Mouse (Mus musculus) heart, postnatal 0 days (tissue): ENCODE data around the gene Rnf144b. TPM values are rescaled to one million over a fixed set of nuclear protein-coding genes. Genes with fewer than 3 reads are reported as not detected.

ENCODE experiments used
- ATAC-seq: fragments of 200-750 bp; cut with Nextera tagmentation; 2 replicates; pipeline ENCODE4 v1.8.0; 2017; ENCODE audit warnings: low read depth, moderate number of reproducible peaks, moderate library complexity; ENCODE audit not compliant: insufficient read depth
- DNase-seq: peaks from one replicate; pipeline ENCODE4 v3.0.0-alpha.2; 2016; ENCODE audit warnings: low spot score
- H3K27ac ChIP-seq: fragments of 300-500 bp; sonication (generic); 2 replicates; pipeline ENCODE4 v1.5.1; 2014; ENCODE audit warnings: low read depth, mild to moderate bottlenecking
- H3K27me3 ChIP-seq: fragments of 300-500 bp; sonication (generic); 2 replicates; pipeline ENCODE4 v1.6.1; 2014; ENCODE audit warnings: low read length, mixed read lengths; ENCODE audit not compliant: control insufficient read depth, insufficient read depth
- H3K36me3 ChIP-seq: fragments of 300-500 bp; sonication (generic); replicated peaks from 2 replicates; pipeline ENCODE4 v1.6.1; 2014; ENCODE audit warnings: low read length, mixed read lengths; ENCODE audit not compliant: control insufficient read depth, insufficient read depth
- H3K4me1 ChIP-seq: fragments of 300-500 bp; sonication (generic); 2 replicates; pipeline ENCODE4 v1.6.1; 2014; ENCODE audit warnings: antibody characterized with exemption; ENCODE audit not compliant: control insufficient read depth, insufficient read depth
- H3K4me2 ChIP-seq: fragments of 300-500 bp; sonication (generic); 2 replicates; pipeline ENCODE4 v1.6.1; 2014; ENCODE audit warnings: low read depth, mild to moderate bottlenecking, low read length, moderate library complexity
- H3K4me3 ChIP-seq: fragments of 300-500 bp; sonication (generic); 2 replicates; pipeline ENCODE4 v1.5.1; 2014; ENCODE audit warnings: low read depth, low read length
- H3K9ac ChIP-seq: fragments of 300-500 bp; sonication (generic); replicated peaks from 2 replicates; pipeline ENCODE4 v1.6.1; 2014; ENCODE audit warnings: low read depth, low read length, mixed read lengths
- H3K9me3 ChIP-seq: fragments of 300-500 bp; sonication (generic); replicated peaks from 2 replicates; pipeline ENCODE4 v1.6.1; 2016; ENCODE audit warnings: low read length; ENCODE audit not compliant: control insufficient read depth
- CTCF ChIP-seq: IDR thresholded peaks from 2 replicates; pipeline ENCODE4 v1.5.1; 2016; ENCODE audit warnings: antibody characterized with exemption, control low read depth, low read depth
- EP300 ChIP-seq: IDR thresholded peaks from 2 replicates; pipeline ENCODE4 v1.6.1; 2016; ENCODE audit warnings: antibody characterized with exemption, low read depth
- WGBS: fragments of 180-500 bp; shearing (Covaris S2); extraction: QIAGEN DNeasy Blood & Tissue Kit; methylation state at CpG from one replicate; pipeline ENCODE4 v1.1.7; 2014; 5-methylcytosine and 5-hydroxymethylcytosine counted together
- polyA plus RNA-seq: library from polyadenylated mRNA; unstranded; fragments of >200 nt; fragmentation: Nextera tagmentation; extraction: Ambion mirVana; gene quantifications from 2 replicates; pipeline ENCODE4 v1.2.1, GENCODE M21; 2015
- total RNA-seq: library from RNA; depleted of rRNA; stranded (reverse); fragments of >200 nt; gene quantifications from 2 replicates; pipeline ENCODE4 v1.2.3, GENCODE M21; 2014; ENCODE audit warnings: low replicate concordance

The Rnf144b gene
- total and polyA plus RNA-seq, 2 experiments from 2014 or later, result 2.1 to 6.3 TPM

DNA sequence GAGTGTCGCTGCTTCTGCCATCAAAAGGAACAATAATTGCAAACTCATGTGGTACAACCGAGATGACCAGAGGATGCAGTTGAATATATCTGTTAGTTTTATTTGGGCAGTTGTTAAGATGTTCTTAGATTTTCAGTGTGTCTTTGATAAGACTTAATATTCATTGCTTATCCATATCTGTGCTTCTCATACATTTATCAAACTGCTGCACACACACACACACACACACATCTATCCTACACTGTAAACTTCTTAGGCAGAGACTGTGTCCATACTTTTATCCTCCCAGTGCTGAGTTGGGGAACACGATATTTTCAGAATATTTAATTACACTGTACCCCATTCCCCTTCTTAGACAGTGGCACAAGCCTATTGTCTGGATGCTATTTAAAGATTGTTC is 11.3 kb upstream of the Rnf144b start:
- DNase-seq (no peak), ATAC-seq (no peak)
- Histone ChIP-seq H3K36me3 (no peaks in the 10 kb centered on the region), H3K9ac (no peak overlapping the region), H3K4me2 (no peak overlapping the region), H3K27me3 (no peaks in the 10 kb centered on the region), H3K4me3 (no peak overlapping the region), H3K4me1 (0 out of 2 replicates have a peak, but pooled peaks cover 22% of the 10 kb centered on the region), H3K27ac (no peak overlapping the region), H3K9me3 (no peaks in the 10 kb centered on the region)
- WGBS, result 56% methylated on average over 3 of the region's 3 CpGs
- TF ChIP-seq CTCF (no peak), EP300 (no peak)

DNA sequence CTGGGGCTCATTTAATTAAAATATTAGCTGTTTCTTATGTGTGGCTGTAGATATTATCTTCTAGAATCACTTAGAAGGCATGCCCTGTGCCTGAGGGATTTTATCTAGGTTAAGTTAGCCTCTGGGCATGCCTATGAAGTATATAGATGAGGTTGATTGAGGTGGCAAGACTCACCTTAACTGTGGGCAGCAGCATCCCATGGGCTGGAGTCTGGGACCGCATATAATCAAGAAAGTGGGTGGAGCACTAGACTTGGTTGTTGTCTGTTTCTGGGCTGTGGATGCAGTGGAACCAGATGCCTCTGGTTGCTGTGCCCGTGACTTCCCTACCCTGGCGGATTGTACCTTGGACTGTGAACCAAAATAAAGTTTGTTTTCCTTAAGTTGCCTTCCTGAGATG is 10.4 kb upstream of the Rnf144b start:
- ATAC-seq (no peak), DNase-seq (no peak)
- H3K27ac ChIP-seq, result no peak overlapping the region
- 0 out of 2 replicates have a peak, but pooled peaks cover 22% of the 10 kb centered on the region for H3K4me1 ChIP-seq
- H3K9me3 ChIP-seq, result no peaks in the 10 kb centered on the region
- H3K4me2 ChIP-seq, result no peak overlapping the region
- no peak overlapping the region for H3K4me3 ChIP-seq
- TF ChIP-seq CTCF (no peak), EP300 (no peak)
- no peaks in the 10 kb centered on the region for H3K36me3 ChIP-seq
- no peaks in the 10 kb centered on the region for H3K27me3 ChIP-seq
- 86% methylated on average over 3 of the region's 3 CpGs for WGBS
- H3K9ac ChIP-seq, result no peak overlapping the region

DNA sequence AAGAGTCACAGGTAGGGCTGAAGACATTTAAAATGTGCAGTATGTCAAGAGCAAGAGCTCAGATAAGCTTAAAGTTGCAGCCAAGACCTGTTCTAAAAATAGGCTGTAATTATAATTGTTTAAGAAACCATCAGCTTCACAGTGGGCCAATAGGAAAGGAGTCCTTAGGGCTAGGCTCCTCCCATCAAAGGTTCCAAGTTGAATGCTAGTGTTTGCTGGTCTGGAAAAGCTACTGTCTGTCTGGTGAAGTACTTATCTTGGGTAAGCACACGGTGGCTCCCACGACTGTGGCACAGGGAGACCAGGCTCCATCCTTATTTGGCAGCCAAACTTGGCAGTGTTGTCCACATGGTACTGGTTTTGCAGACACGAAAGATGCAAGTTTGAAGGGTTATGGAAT is 9.5 kb upstream of the Rnf144b start:
- ATAC-seq (peak; percentile 27; the same call in 1 of the 2 replicates), DNase-seq (peak; percentile 22)
- no peak overlapping the region for H3K9ac ChIP-seq
- H3K9me3 ChIP-seq, result no peaks in the 10 kb centered on the region
- no peaks in the 10 kb centered on the region for H3K36me3 ChIP-seq
- no peak overlapping the region for H3K4me2 ChIP-seq
- no peaks in the 10 kb centered on the region for H3K27me3 ChIP-seq
- WGBS, result 9% methylated on average over 3 of the region's 3 CpGs
- H3K4me3 ChIP-seq, result no peak overlapping the region
- peak overlapping the region; percentile 10; the same call in 1 of the 2 replicates for H3K27ac ChIP-seq
- no peak for TF ChIP-seq CTCF
- TF ChIP-seq EP300, result no peak
- 0 out of 2 replicates have a peak, but pooled peaks cover 22% of the 10 kb centered on the region for H3K4me1 ChIP-seq

DNA sequence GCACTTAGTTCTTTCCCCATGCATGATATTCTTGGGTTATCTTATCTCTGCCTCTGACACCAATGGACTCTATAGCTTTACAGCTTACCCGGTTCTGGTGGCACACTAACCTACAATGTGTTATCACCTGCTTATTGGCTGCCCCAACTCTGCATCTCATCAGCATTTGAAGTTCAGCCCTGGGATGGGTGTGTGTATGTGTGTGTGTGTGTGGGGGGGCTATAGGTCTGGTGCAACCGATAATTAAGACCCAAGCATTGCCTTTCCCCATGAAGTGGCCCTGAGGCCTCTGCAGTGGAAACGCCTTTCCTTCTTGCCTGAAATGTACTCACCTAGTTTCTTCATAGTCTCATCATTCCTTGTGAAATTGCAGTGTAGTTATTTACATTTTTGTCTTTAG is 6.5 kb upstream of the Rnf144b start:
- H3K27ac ChIP-seq, result no peak overlapping the region
- no peak for TF ChIP-seq EP300
- TF ChIP-seq CTCF, result no peak
- H3K4me3 ChIP-seq, result no peak overlapping the region
- no peak overlapping the region for H3K4me2 ChIP-seq
- no peaks in the 10 kb centered on the region for H3K9me3 ChIP-seq
- ATAC-seq (no peak), DNase-seq (no peak)
- 59% methylated on average over 3 of the region's 3 CpGs for WGBS
- no peak overlapping the region for H3K9ac ChIP-seq
- H3K27me3 ChIP-seq, result no peaks in the 10 kb centered on the region
- peaks cover 18% of the 10 kb centered on the region; the same call in 1 of the 2 replicates for H3K4me1 ChIP-seq
- H3K36me3 ChIP-seq, result no peaks in the 10 kb centered on the region

DNA sequence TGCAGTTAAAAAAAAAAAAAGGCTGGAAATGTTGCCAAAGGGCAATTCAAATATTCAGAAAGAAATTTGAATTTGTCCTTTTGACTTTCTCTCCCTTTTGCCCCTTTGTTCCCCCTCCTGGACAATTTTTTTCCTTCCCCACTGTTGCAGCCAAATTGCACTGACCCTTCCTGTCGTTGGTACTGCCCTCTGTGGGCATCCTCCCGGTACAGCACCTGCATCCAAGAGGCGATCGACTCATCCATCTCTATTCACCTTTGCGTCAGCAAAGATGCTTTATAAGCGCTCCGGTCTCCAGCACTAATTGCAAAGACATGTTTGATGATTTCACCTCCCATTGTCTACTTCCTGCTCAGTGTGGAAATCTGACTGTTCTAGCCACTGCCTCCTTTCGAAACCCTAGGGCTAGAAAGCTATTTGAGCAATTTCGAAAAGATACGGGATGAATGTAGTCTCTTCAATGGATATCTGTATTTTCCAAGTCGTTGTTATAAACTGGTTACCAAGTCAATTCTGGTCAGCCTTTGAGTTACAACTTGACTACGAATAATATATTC is 1.0 kb upstream of the Rnf144b start:
- no peak overlapping the region for H3K9ac ChIP-seq
- DNase-seq, result no peak
- WGBS, result 36% methylated on average over 12 of the region's 12 CpGs
- no peaks in the 10 kb centered on the region for H3K36me3 ChIP-seq
- H3K4me2 ChIP-seq, result peak overlapping the region; percentile 92
- H3K4me3 ChIP-seq, result no peak overlapping the region
- H3K27ac ChIP-seq, result no peak overlapping the region
- peaks cover 18% of the 10 kb centered on the region for H3K4me1 ChIP-seq
- H3K9me3 ChIP-seq, result no peaks in the 10 kb centered on the region
- TF ChIP-seq EP300 (no peak), CTCF (peak; percentile 41)
- ATAC-seq, result no peak
- peaks cover 7% of the 10 kb centered on the region; the same call in 1 of the 2 replicates for H3K27me3 ChIP-seq

DNA sequence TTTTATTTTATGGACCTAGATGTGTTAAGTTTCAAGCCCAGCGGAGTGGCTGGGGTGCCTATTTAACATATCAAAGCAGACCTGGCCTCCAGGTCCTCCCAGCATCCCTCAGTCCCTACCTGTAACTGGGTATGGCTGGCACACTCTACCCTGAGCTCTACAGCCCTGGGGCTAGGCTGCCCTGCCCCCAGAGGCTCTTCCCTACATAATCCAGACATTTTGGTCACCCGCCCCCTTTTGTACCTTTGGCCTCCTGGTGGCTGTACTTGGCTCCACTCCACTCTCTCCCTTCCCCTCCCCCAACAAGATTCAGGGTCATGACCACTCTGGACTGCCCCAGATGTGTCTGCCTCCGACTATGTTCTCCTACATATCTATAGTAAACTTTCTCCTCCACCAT is 2.0 kb downstream of the Rnf144b start:
- TF ChIP-seq EP300, result no peak
- TF ChIP-seq CTCF, result 0 out of 2 replicates have a peak, but pooled peaks have one; percentile 12
- H3K9ac ChIP-seq, result no peak overlapping the region
- DNase-seq, result no peak
- H3K27me3 ChIP-seq, result peaks cover 7% of the 10 kb centered on the region; the same call in 1 of the 2 replicates
- peak; percentile 24; the same call in 1 of the 2 replicates for ATAC-seq
- no peaks in the 10 kb centered on the region for H3K9me3 ChIP-seq
- no peak overlapping the region for H3K4me3 ChIP-seq
- WGBS, result 43% methylated on average over 3 of the region's 3 CpGs
- no peaks in the 10 kb centered on the region for H3K36me3 ChIP-seq
- H3K27ac ChIP-seq, result no peak overlapping the region
- H3K4me2 ChIP-seq, result no peak overlapping the region
- H3K4me1 ChIP-seq, result peaks cover 21% of the 10 kb centered on the region
